Mouse (Mus musculus) CD4-positive, CD25-positive, alpha-beta regulatory T cell, adult 9 weeks (primary cell): Measurements from ENCODE around the gene Psen1. TPM values are rescaled to one million over a fixed set of nuclear protein-coding genes. Genes with fewer than 3 reads are reported as not detected.

ENCODE experiments used
- polyA plus RNA-seq: library from polyadenylated mRNA; unstranded; fragments of 100-300 nt; shearing (Covaris generic); gene quantifications from one replicate; pipeline ENCODE4 v1.2.1, GENCODE M21; 2017

The Psen1 gene
- 132 TPM for polyA plus RNA-seq

GRCm38 (mm10) chr12:83687934-83688315 is at the start of gene Psen1:
Gene Psen1, plus strand, starts transcription at chr12:83688152.

GRCm38 (mm10) chr12:83763311-83764043 is 75.5 kb downstream of the Psen1 start, which contains the start of gene Papln:
Gene Papln, plus strand, starts transcription at chr12:83763634.

Other genes with a start within 250 kb of the Psen1 start
- gene Dpf3, start 200.4 kb upstream of the Psen1 start, polyA plus RNA-seq: 0.42 TPM
- 30.3 TPM for gene Dcaf4, start 167.7 kb upstream of the Psen1 start, polyA plus RNA-seq
- 11.5 TPM for gene Zfyve1, start 90.9 kb upstream of the Psen1 start, polyA plus RNA-seq
- 447 TPM for gene Rbm25, start 56.9 kb upstream of the Psen1 start, polyA plus RNA-seq
- gene Papln, start 75.5 kb downstream of the Psen1 start, polyA plus RNA-seq: not detected
- gene Numb, start 233.8 kb downstream of the Psen1 start, polyA plus RNA-seq: 54.9 TPM